Mouse (Mus musculus): ENCODE results near the gene Lao1. TPM values are rescaled to one million over a fixed set of nuclear protein-coding genes. Genes with fewer than 3 reads are reported as not detected.
"Not testable (repeated sequence)": the region's sequence is repeated elsewhere in the genome, so short reads cannot be mapped to it uniquely, and the experiment has no call there.

The Lao1 gene
- polyA plus RNA-seq (2016; fragmentation: Nextera tagmentation; extraction: Ambion mirVana): not detected in 2 replicates

DNA sequence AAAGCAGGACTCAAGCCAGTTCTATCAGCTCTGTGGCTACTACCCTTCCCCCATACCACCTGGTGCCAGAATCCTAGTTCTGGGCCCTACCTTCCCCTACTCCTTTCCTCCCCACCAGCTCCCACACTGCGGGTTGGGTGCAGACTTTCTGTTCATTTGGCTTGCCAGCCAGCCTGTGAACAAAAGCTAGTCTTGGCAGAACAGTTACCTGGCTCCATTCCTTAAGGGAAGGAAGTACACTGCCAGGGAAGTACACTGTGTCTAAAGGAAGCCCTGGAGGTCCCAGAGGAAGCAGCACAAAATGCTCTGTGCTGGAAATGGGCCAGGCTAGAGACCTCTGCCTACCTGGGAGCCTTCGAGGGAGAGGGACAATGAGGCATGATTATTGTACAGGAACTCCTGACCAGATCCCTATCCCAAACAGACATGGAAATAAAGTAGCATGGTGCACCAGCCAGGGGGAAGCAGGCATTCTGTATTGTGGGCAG is at the start of gene Lao1:
Lao1 (plus strand) TSS at position 438 of the 488 bp plus-strand sequence.
- 54% methylated on average over 2 of the region's 2 CpGs for WGBS (ENCODE audit: insufficient replicate concordance)

DNA sequence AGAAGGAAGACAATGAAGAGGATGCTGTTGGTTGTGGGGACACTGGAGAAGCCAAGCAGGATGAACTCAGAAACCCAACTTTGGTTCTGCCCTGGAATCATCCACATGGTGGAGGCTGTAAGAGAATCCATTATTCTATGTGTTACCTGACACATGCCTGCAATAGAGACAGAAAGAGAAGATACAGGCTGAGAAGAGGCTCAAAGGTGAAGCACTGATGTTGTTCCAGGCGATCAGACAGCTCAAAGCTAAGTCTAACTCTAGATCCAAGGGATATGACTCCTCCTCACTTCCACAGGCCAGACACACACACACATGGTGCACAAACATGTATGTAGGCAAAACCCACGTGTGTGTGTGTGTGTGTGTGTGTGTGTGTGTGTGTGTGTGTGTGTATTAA is 44.0 kb upstream of the Lao1 start, which contains the start of gene Olfr1329:
Olfr1329 (minus strand) TSS at position 101 of the 400 bp plus-strand sequence.
- H3K4me2 ChIP-seq; H3K9ac ChIP-seq; H3K4me3 ChIP-seq; H3K9me3 ChIP-seq (replicated peaks); H3K36me3 ChIP-seq; H3K27ac ChIP-seq; H3K27me3 ChIP-seq (replicated peaks); H3K4me1 ChIP-seq; ATAC-seq: not testable (repeated sequence)
- 43% methylated on average over 2 of the region's 2 CpGs for WGBS (ENCODE audit: insufficient replicate concordance)

More for the DNA sequence above, at the start of gene Lao1:
- Histone ChIP-seq H3K27ac (no peak within 1 kb of the TSS), H3K9me3 (replicated peaks) (no peaks in the 10 kb centered on the region), H3K4me2 (no peak within 1 kb of the TSS), H3K27me3 (replicated peaks) (no peaks in the 10 kb centered on the region), H3K4me3 (no peak within 1 kb of the TSS), H3K4me1 (no peaks in the 10 kb centered on the region), H3K9ac (no peak within 1 kb of the TSS), H3K36me3 (no peaks in the 10 kb centered on the region)
- ATAC-seq: no peak

DNA sequence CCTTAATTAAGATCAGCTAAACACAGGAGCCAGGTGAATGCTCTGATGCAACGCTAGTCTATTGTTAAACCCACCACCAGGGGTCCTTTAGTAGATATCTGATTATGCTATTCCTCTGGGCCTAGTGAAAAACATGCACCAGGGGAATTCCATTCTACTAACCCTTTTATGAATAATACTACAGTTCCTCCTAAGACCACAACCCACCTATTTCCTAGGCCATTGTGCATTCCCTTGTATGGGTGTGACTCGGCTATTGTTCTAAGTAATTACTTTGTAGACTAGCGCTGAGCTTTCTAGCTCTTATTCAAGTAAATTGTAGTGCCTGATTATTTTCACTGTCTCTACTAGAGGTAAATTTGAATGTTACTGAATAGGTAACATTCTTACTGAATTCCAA is 30.1 kb upstream of the Lao1 start:
- not testable (repeated sequence) for H3K4me3 ChIP-seq; ATAC-seq; H3K27me3 ChIP-seq (replicated peaks); H3K4me1 ChIP-seq; H3K9me3 ChIP-seq (replicated peaks); H3K4me2 ChIP-seq; H3K9ac ChIP-seq; H3K27ac ChIP-seq; H3K36me3 ChIP-seq
- 63% methylated on average over 3 of the region's 3 CpGs for WGBS (ENCODE audit: insufficient replicate concordance)

DNA sequence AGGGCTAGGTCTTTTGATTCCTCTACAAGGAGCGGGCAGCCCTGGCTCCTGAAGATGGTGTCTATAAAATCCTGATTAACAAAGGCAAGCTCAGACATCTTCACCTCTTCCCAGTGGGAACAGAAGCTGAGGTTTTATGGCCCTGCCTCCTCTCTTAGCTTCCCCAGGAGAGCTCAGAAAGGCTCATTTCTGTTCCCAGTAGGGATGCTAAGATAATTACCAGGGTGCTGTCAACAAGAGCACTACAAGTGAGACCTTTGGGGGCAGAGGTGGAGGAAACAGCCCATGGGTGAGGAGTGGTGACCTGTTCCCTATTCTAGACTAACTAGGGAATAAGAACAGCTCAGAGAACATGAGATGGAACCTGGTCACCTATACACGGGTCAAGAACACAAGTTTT is 22.9 kb upstream of the Lao1 start, which contains the start of gene Olfr1328:
Olfr1328 (minus strand) TSS at position 101 of the 400 bp plus-strand sequence.
- Histone ChIP-seq H3K36me3 (no peaks in the 10 kb centered on the region), H3K4me1 (no peaks in the 10 kb centered on the region), H3K9ac (no peak within 1 kb of the TSS), H3K27me3 (replicated peaks) (no peaks in the 10 kb centered on the region), H3K4me2 (no peak within 1 kb of the TSS), H3K9me3 (replicated peaks) (no peaks in the 10 kb centered on the region), H3K4me3 (no peak within 1 kb of the TSS), H3K27ac (no peak within 1 kb of the TSS)
- 43% methylated on average over 2 of the region's 2 CpGs for WGBS (ENCODE audit: insufficient replicate concordance)
- no peak for ATAC-seq

DNA sequence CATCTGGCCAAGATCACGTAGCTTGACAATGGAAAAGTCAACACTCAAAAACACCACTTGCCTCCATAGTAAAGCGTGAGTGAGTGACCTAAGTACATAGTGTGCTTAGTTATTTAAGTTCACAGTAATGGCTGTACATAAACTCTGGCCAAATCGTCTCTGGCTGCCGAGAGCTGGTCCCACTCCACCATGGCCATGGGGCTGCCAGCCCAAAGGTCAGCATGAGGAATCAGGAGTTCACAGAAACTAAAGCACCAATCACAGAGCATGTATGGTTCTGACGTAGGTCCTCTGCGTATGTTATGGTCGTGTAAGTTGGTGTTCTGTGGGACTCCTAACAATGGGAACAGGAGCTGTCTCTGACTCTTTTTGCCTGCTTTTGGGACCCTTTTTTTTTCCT is 2.6 kb upstream of the Lao1 start:
- H3K4me2 ChIP-seq: no peak overlapping the region
- ATAC-seq: no peak
- H3K27me3 ChIP-seq (replicated peaks): no peaks in the 10 kb centered on the region
- H3K36me3 ChIP-seq: no peaks in the 10 kb centered on the region
- 68% methylated on average over 7 of the region's 7 CpGs for WGBS (ENCODE audit: insufficient replicate concordance)
- no peak overlapping the region for H3K9ac ChIP-seq
- H3K9me3 ChIP-seq (replicated peaks): no peaks in the 10 kb centered on the region
- no peak overlapping the region for H3K4me3 ChIP-seq
- H3K4me1 ChIP-seq: no peaks in the 10 kb centered on the region
- no peak overlapping the region for H3K27ac ChIP-seq

DNA sequence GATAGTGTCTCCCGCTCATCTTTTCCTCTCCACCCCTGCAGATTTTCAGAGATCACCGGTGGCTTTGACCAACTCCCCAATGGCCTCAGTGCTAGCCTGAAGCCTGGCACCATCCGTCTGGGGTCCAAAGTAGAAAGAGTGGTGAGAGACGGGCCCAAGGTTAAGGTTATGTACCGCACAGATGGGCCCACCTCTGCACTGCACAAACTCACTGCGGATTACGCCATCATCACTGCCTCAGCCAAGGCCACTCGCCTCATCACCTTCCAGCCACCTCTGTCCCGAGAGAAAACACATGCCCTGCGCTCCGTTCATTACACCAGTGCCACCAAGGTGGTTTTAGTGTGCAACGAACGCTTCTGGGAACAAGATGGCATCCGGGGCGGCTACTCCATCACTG is 6.3 kb downstream of the Lao1 start:
- H3K27me3 ChIP-seq (replicated peaks): no peaks in the 10 kb centered on the region
- no peaks in the 10 kb centered on the region for H3K9me3 ChIP-seq (replicated peaks)
- no peak overlapping the region for H3K9ac ChIP-seq
- 83% methylated on average over 15 of the region's 15 CpGs for WGBS (ENCODE audit: insufficient replicate concordance)
- no peak overlapping the region for H3K4me2 ChIP-seq
- H3K4me3 ChIP-seq: no peak overlapping the region
- ATAC-seq: no peak
- H3K27ac ChIP-seq: no peak overlapping the region
- H3K4me1 ChIP-seq: no peaks in the 10 kb centered on the region
- H3K36me3 ChIP-seq: no peaks in the 10 kb centered on the region

DNA sequence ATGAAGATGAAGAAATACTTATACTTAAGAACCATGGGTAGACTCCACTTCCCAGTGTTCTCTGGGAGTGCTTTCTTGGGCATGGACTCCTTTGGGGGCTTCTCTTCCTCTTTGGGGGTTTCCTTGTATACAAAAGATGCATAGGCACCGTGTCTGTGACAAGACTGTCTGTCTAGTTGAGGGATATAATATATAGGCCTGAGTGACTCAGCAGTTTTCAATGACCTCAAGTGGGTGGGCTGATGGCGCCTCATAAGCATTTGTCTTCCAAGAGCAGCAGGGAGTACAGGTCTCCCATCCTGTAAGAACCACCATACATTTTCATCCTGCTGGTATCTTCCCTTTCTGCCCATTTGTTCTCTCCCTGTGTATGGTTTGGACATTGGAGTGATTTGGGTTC is 11.9 kb downstream of the Lao1 start:
- no peaks in the 10 kb centered on the region for H3K27me3 ChIP-seq (replicated peaks)
- no peak overlapping the region for H3K9ac ChIP-seq
- H3K4me2 ChIP-seq: no peak overlapping the region
- H3K4me1 ChIP-seq: no peaks in the 10 kb centered on the region
- ATAC-seq: no peak
- WGBS (ENCODE audit: insufficient replicate concordance): 54% methylated on average over 2 of the region's 2 CpGs
- H3K27ac ChIP-seq: no peak overlapping the region
- no peak overlapping the region for H3K4me3 ChIP-seq
- H3K36me3 ChIP-seq: no peaks in the 10 kb centered on the region
- H3K9me3 ChIP-seq (replicated peaks): no peaks in the 10 kb centered on the region

DNA sequence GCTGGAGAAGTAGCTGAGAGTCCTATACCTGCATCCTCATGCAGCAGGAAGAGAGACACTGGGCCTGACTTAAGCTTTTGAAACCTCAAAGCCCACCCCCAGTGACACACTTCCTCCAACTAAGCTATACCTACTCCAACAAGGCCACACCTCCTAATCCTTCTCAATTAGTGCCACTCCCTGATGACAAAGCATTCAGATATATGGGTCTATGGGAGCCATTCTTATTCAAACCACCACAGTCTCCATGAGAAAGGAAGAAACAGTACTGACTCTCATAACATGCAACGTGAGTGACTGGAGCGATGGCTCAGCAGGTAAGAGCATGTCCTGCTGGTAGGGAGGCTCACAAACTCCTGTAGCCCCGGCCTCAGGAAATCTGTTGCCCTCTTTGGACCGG is 23.9 kb downstream of the Lao1 start:
- H3K9ac ChIP-seq: no peak overlapping the region
- H3K27ac ChIP-seq: no peak overlapping the region
- no peak overlapping the region for H3K4me3 ChIP-seq
- peaks cover 8% of the 10 kb centered on the region; the same call in 1 of the 2 replicates for H3K27me3 ChIP-seq (replicated peaks)
- H3K36me3 ChIP-seq: no peaks in the 10 kb centered on the region
- H3K4me2 ChIP-seq: no peak overlapping the region
- 0 out of 2 replicates have a peak, but pooled peaks cover 5% of the 10 kb centered on the region for H3K4me1 ChIP-seq
- ATAC-seq: no peak
- H3K9me3 ChIP-seq (replicated peaks): no peaks in the 10 kb centered on the region
- WGBS (ENCODE audit: insufficient replicate concordance): 72% methylated on average over 4 of the region's 4 CpGs

DNA sequence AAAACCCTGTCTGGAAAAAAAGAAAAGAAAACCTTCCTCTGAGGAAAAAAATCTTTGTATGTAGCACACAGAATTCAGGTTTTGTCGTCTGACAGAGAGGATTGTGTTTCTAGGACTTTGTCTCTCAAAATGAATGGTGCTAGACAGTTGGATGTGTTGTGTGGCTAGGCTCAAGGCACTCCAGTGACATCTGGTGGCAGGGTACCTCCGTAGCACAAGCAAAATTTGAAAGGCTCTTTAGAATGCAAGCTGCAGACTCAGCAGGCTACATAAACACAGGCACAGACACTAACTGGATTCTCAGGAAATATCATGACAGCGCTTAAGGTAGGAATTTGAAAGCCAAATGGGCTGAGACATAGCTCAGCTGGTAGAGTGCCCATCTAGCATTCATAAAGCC is 27.2 kb downstream of the Lao1 start:
- 3% methylated on average over 3 of the region's 3 CpGs for WGBS (ENCODE audit: insufficient replicate concordance)
- no peak overlapping the region for H3K9ac ChIP-seq
- ATAC-seq: no peak

DNA sequence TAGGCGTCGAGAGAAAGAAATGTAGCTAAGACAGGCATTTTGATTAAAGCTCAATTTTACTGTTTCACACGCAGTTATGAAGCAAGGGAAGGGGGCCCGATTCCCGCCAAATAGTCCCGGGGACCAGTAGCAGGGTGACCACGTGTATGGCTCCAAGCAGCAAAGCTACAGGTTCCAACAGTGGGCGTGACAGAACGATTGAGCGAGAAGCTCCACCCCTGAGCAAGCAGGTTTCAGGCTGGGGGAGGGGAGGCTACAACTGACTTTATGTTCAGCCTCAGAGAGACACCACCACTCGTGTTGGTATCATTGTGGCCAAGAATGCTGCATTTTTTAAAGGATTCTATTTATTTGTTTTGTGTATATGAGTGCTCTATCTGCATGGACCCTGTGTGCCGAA is 28.0 kb downstream of the Lao1 start:
- Histone ChIP-seq H3K9ac (no peak overlapping the region), H3K27me3 (replicated peaks) (peaks cover 14% of the 10 kb centered on the region; the same call in 1 of the 2 replicates), H3K4me3 (no peak overlapping the region), H3K27ac (no peak overlapping the region), H3K4me1 (0 out of 2 replicates have a peak, but pooled peaks cover 5% of the 10 kb centered on the region), H3K4me2 (no peak overlapping the region), H3K36me3 (no peaks in the 10 kb centered on the region), H3K9me3 (replicated peaks) (peaks cover 2% of the 10 kb centered on the region; the same call in 1 of the 2 replicates)
- ATAC-seq: no peak
- 22% methylated on average over 12 of the region's 12 CpGs for WGBS (ENCODE audit: insufficient replicate concordance)

More for the DNA sequence above, 27.2 kb downstream of the Lao1 start:
- H3K4me2 ChIP-seq: no peak overlapping the region
- peaks cover 14% of the 10 kb centered on the region; the same call in 1 of the 2 replicates for H3K27me3 ChIP-seq (replicated peaks)
- H3K27ac ChIP-seq: no peak overlapping the region
- H3K4me3 ChIP-seq: no peak overlapping the region
- no peaks in the 10 kb centered on the region for H3K36me3 ChIP-seq
- no peaks in the 10 kb centered on the region for H3K9me3 ChIP-seq (replicated peaks)
- H3K4me1 ChIP-seq: 0 out of 2 replicates have a peak, but pooled peaks cover 5% of the 10 kb centered on the region

DNA sequence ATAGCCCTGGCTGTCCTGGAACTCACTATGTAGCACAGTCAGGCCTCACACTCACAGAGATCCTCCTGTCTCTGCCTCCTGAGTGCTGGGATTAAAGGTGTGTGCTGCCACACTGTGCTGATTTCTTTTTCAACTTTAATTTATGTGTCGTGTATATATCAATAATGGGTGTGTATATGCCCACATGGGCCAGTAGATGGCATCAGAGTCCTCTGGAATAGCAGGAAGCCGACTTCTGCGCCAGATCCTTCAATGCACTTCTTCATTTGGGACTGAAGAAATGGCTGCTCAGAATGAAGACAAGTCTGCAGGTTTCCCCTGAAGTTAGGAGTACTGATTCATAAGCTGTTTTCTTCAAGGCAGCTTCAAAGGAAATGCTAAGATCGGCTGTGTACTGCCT is 30.4 kb downstream of the Lao1 start:
- no peak for ATAC-seq
- peaks cover 10% of the 10 kb centered on the region for H3K9me3 ChIP-seq (replicated peaks)
- H3K36me3 ChIP-seq: no peaks in the 10 kb centered on the region
- no peak overlapping the region for H3K27ac ChIP-seq
- H3K4me1 ChIP-seq: 0 out of 2 replicates have a peak, but pooled peaks cover 5% of the 10 kb centered on the region
- 24% methylated on average over 4 of the region's 4 CpGs for WGBS (ENCODE audit: insufficient replicate concordance)
- H3K9ac ChIP-seq: no peak overlapping the region
- H3K4me3 ChIP-seq: no peak overlapping the region
- H3K27me3 ChIP-seq (replicated peaks): peaks cover 14% of the 10 kb centered on the region; the same call in 1 of the 2 replicates
- no peak overlapping the region for H3K4me2 ChIP-seq

DNA sequence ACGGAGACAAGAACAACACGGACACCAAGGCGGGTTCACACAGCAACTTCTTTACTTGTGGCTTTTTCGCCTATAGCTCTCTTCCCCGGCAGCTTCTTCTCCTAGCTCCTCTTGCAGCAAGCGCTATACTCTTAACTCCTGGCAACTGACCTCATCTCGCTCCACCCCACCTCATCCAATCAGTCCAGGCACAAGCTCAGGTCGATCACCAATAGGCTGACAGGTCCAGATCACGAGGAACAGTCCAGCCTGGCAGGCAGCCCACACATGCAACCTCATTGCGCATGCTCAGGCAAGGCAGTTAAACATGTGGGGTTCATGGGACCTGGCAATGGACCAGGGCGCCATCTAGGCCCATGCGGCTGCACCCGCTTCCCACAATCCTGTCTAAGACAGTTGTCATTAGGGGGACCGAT is 35.8 kb downstream of the Lao1 start:
- peaks cover 10% of the 10 kb centered on the region for H3K9me3 ChIP-seq (replicated peaks)
- no peaks in the 10 kb centered on the region for H3K36me3 ChIP-seq
- no peaks in the 10 kb centered on the region; the same call in 1 of the 2 replicates for H3K4me1 ChIP-seq
- 78% methylated on average over 14 of the region's 14 CpGs for WGBS (ENCODE audit: insufficient replicate concordance)
- H3K4me3 ChIP-seq: no peak overlapping the region
- no peak for ATAC-seq
- no peak overlapping the region for H3K9ac ChIP-seq
- H3K4me2 ChIP-seq: no peak overlapping the region
- no peak overlapping the region for H3K27ac ChIP-seq
- peaks cover 26% of the 10 kb centered on the region for H3K27me3 ChIP-seq (replicated peaks)

All from liver, embryonic 12.5 days (tissue).